Mouse (Mus musculus): ENCODE data around the gene Pias4. TPM values are rescaled to one million over a fixed set of nuclear protein-coding genes. Genes with fewer than 3 reads are reported as not detected.
"Not testable (repeated sequence)": the region's sequence is repeated elsewhere in the genome, so short reads cannot be mapped to it uniquely, and the experiment has no call there.

Gene Pias4
- polyA plus RNA-seq, 1 experiment from 2014 or later, result 49.2 TPM

DNA sequence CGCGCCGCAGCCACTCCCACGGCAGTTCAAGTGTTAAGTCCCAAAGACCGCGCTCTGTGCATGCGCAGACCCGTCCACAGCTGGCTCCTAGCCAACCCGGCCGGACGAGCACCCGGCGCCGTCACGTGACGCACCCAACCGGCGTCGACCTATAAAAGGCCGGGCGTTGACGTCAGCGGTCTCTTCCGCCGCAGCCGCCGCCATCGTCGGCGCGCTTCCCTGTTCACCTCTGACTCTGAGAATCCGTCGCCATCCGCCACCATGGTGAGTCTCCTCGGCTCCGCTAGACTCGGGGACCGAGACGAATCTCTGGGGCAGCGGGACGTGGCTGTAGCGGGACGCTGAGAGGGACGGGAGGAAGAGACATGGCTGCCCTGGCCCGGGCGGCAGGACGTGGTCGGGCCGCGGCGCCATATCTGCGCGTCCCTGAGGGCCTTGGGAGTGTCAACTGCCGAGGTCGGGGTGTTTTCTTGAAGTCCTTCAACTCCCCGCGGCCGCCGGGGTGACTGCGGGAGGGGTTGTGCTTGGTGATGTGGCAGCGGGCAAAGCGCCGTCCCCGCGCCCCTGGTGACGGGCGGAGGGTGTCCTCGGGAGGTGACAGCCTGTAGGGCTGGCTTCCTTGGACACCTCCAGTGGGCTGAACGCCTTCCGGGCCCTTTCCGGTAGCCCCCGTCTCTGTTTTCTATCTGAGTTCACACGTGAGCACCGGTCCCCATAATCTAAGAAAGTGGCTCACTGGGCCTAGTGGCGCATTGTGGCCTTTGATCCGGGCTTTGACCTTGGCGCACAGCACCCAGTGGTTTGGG is 8.9 kb upstream of the Pias4 start, which contains the start of gene Eef2:
Eef2 (plus strand) TSS at position 166 of the 806 bp plus-strand sequence.
- under 1% methylated on average over 77 of the region's 77 CpGs for WGBS

DNA sequence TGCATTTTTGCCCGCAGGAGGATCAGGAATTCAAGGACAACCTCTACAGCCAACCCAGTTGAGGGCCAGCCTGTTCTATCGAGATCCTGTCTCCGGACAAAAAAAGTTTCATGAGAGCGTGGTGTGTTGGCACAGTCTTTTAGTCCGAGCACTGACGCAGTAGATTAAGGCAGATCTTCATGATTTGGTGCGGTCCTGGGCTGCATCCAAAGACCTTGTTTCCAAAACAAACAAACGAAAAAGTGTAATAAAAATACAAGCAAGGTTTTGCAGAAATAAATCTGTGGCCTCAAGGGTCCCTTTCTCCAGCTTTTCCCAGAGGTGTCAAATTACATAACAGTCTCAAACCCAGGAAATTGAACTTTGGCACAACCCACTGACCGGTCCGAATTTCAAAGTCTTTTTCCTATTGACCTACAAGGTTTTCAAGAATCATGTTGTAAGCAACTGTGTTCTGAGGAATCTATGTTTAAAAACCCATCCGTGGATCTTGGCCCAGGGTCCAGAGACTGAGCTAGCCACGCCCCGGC is 8.3 kb upstream of the Pias4 start:
- WGBS, result 6% methylated on average over 13 of the region's 13 CpGs
- peak overlapping the region; percentile 95 for H3K4me3 ChIP-seq (replicated peaks; ENCODE audit: low read depth, low read length)
- H3K4me1 ChIP-seq (ENCODE audit: control insufficient read depth, insufficient read depth, low read length), result peaks cover 27% of the 10 kb centered on the region
- DNase-seq (no peak), ATAC-seq (ENCODE audit: low FRiP score, low TSS enrichment) (no peak)
- peak overlapping the region; percentile 98 for H3K27ac ChIP-seq (replicated peaks; ENCODE audit: low read depth, low read length)
- peak overlapping the region; percentile 94 for H3K4me2 ChIP-seq (ENCODE audit: low read length)
- no peaks in the 10 kb centered on the region for H3K27me3 ChIP-seq (ENCODE audit: control insufficient read depth, insufficient read depth, low read length)
- peaks cover 37% of the 10 kb centered on the region for H3K36me3 ChIP-seq (ENCODE audit: control insufficient read depth, insufficient read depth, low read length)
- H3K9me3 ChIP-seq (ENCODE audit: control insufficient read depth, low read length), result no peaks in the 10 kb centered on the region
- no peak overlapping the region; the same call in 1 of the 2 replicates for H3K9ac ChIP-seq (replicated peaks; ENCODE audit: low read length)

More for the DNA sequence above, 8.9 kb upstream of the Pias4 start, which contains the start of gene Eef2:
- H3K4me2 ChIP-seq (ENCODE audit: low read length), result peak within 1 kb of the TSS; percentile 94
- H3K27ac ChIP-seq (replicated peaks; ENCODE audit: low read depth, low read length), result peak within 1 kb of the TSS; percentile 98
- H3K9ac ChIP-seq (replicated peaks; ENCODE audit: low read length), result peak within 1 kb of the TSS; percentile 96
- peak; percentile 100 for DNase-seq
- ATAC-seq (ENCODE audit: low FRiP score, low TSS enrichment), result peak; percentile 83
- peaks cover 27% of the 10 kb centered on the region for H3K4me1 ChIP-seq (ENCODE audit: control insufficient read depth, insufficient read depth, low read length)
- H3K4me3 ChIP-seq (replicated peaks; ENCODE audit: low read depth, low read length), result peak within 1 kb of the TSS; percentile 95
- H3K36me3 ChIP-seq (ENCODE audit: control insufficient read depth, insufficient read depth, low read length), result peaks cover 43% of the 10 kb centered on the region
- no peaks in the 10 kb centered on the region for H3K27me3 ChIP-seq (ENCODE audit: control insufficient read depth, insufficient read depth, low read length)
- no peaks in the 10 kb centered on the region for H3K9me3 ChIP-seq (ENCODE audit: control insufficient read depth, low read length)

DNA sequence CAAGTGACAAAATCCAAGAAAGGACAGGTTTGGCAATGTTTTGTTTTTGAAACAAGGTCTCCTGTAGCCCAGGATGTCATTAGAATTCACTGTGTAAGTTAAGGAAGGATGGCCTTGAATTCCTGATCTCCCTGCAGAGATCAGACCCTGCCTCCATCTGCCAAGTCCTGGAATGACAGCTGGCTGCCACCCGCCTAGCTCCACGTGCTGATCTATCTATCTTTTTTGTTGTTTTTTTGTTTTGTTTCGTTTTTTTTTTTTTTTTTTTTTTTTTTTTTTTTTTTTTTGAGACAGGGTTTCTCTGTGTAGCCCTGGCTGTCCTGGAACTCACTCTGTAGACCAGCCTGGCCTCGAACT is 7.6 kb upstream of the Pias4 start:
- Histone ChIP-seq H3K4me3 (replicated peaks; ENCODE audit: low read depth, low read length) (0 out of 2 replicates have a peak overlapping the region, but pooled peaks have one; percentile 38), H3K9ac (replicated peaks; ENCODE audit: low read length) (peak overlapping the region; percentile 59), H3K36me3 (ENCODE audit: control insufficient read depth, insufficient read depth, low read length) (peaks cover 30% of the 10 kb centered on the region), H3K27ac (replicated peaks; ENCODE audit: low read depth, low read length) (peak overlapping the region; percentile 98), H3K4me2 (ENCODE audit: low read length) (peak overlapping the region; percentile 94), H3K4me1 (ENCODE audit: control insufficient read depth, insufficient read depth, low read length) (peaks cover 27% of the 10 kb centered on the region)
- ATAC-seq (ENCODE audit: low FRiP score, low TSS enrichment), result peak; percentile 21; the same call in 1 of the 2 replicates
- 14% methylated on average over 4 of the region's 4 CpGs for WGBS
- DNase-seq; H3K9me3 ChIP-seq (ENCODE audit: control insufficient read depth, low read length); H3K27me3 ChIP-seq (ENCODE audit: control insufficient read depth, insufficient read depth, low read length): not testable (repeated sequence)

DNA sequence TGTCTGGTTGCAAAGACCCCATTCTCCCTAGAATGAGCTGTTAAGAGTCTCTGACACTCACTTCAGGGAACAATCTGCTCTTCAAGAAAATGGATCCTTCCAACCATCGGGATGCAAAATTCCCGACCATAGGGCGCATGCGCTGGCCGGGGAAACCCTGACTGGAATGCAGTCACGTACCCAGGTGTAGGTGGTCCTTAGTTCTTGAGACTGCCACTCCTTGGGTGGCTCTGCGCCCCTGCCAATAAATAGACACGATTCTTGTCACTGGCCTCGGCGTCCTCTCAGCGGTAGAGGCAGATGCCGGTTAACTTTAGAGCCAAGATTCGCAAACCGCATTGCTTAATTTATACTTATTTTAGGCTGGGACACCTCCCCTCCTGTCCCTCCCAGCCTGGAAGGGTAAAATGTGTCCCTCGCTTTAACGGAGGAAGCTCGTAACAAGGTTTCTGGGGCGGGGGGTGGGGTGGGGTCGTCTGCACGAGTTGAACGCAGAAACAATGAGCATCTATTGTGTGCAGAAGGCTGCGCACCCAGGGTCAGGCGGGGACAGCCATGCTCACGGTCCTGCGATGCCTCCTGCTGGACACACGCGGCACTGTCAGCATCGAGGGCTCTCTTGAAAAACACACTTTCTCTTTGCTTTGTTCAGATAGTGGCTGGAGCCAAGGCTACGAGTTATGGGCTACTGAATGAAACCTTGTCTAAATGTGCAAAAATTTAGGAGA is 7.1 kb upstream of the Pias4 start:
- H3K4me3 ChIP-seq (replicated peaks; ENCODE audit: low read depth, low read length), result peak overlapping the region; percentile 38
- peak; percentile 69 for ATAC-seq (ENCODE audit: low FRiP score, low TSS enrichment)
- WGBS, result 1% methylated on average over 29 of the region's 29 CpGs

DNA sequence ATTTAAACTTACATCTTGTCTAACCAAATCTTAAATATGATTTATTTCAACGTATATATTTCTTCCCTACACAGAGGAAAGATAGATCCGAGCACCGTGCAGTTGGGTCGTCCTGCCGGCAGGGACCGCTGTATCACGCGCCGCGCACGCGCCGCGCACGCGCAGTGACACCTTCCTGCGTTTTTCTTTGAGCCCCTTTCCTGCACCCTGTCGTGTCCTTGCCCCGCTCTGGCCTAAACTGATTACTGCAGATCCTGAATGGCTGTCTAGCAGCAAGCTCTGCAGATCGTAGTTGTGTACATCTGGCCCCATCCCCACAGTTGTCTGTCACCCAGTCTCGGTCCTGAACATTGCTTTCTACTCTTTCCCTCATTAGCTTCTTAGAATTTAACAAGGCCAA is 5.4 kb upstream of the Pias4 start:
- DNase-seq (peak; percentile 94), ATAC-seq (ENCODE audit: low FRiP score, low TSS enrichment) (peak; percentile 46; the same call in 1 of the 2 replicates)
- H3K27ac ChIP-seq (replicated peaks; ENCODE audit: low read depth, low read length), result peak overlapping the region; percentile 98
- peaks cover 8% of the 10 kb centered on the region for H3K36me3 ChIP-seq (ENCODE audit: control insufficient read depth, insufficient read depth, low read length)
- H3K4me3 ChIP-seq (replicated peaks; ENCODE audit: low read depth, low read length), result peak overlapping the region; percentile 17
- H3K9me3 ChIP-seq (ENCODE audit: control insufficient read depth, low read length), result no peaks in the 10 kb centered on the region
- peaks cover 33% of the 10 kb centered on the region for H3K4me1 ChIP-seq (ENCODE audit: control insufficient read depth, insufficient read depth, low read length)
- peak overlapping the region; percentile 34; the same call in 1 of the 2 replicates for H3K9ac ChIP-seq (replicated peaks; ENCODE audit: low read length)
- no peaks in the 10 kb centered on the region for H3K27me3 ChIP-seq (ENCODE audit: control insufficient read depth, insufficient read depth, low read length)
- 7% methylated on average over 21 of the region's 21 CpGs for WGBS
- H3K4me2 ChIP-seq (ENCODE audit: low read length), result peak overlapping the region; percentile 94

More for the DNA sequence above, 7.1 kb upstream of the Pias4 start:
- Histone ChIP-seq H3K27ac (replicated peaks; ENCODE audit: low read depth, low read length) (peak overlapping the region; percentile 98), H3K4me1 (ENCODE audit: control insufficient read depth, insufficient read depth, low read length) (peaks cover 27% of the 10 kb centered on the region), H3K36me3 (ENCODE audit: control insufficient read depth, insufficient read depth, low read length) (peaks cover 24% of the 10 kb centered on the region), H3K9ac (replicated peaks; ENCODE audit: low read length) (peak overlapping the region; percentile 59), H3K27me3 (ENCODE audit: control insufficient read depth, insufficient read depth, low read length) (no peaks in the 10 kb centered on the region), H3K4me2 (ENCODE audit: low read length) (peak overlapping the region; percentile 94), H3K9me3 (ENCODE audit: control insufficient read depth, low read length) (no peaks in the 10 kb centered on the region)
- DNase-seq, result peak; percentile 93

DNA sequence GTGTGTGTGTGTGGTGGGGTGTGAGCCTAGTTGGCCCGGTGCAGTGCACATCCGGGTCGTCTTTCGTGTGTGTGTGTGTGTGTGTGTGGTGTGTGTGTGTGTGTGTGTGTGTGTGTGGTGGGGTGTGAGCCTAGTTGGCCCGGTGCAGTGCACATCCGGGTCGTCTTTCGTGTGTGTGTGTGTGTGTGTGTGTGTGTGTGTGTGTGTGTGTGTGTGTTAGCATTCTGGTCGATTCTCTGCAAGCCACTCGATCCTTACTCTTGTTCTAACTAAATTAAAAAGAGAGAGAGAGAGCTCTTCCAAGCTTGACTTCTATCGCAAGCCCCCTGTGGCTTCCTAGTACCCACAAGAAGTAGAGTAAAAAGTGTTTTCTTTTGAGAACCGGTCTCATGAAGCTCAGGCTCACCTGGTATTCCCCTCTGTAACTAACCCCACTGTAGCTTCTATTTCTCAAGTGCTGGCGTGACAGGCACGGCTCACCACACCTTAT is 1.7 kb upstream of the Pias4 start:
- H3K9me3 ChIP-seq (ENCODE audit: control insufficient read depth, low read length); H3K27me3 ChIP-seq (ENCODE audit: control insufficient read depth, insufficient read depth, low read length); H3K4me3 ChIP-seq (replicated peaks; ENCODE audit: low read depth, low read length); H3K36me3 ChIP-seq (ENCODE audit: control insufficient read depth, insufficient read depth, low read length); DNase-seq; H3K27ac ChIP-seq (replicated peaks; ENCODE audit: low read depth, low read length); ATAC-seq (ENCODE audit: low FRiP score, low TSS enrichment); H3K9ac ChIP-seq (replicated peaks; ENCODE audit: low read length): not testable (repeated sequence)
- Histone ChIP-seq H3K4me1 (ENCODE audit: control insufficient read depth, insufficient read depth, low read length) (peaks cover 28% of the 10 kb centered on the region), H3K4me2 (ENCODE audit: low read length) (peak overlapping the region; percentile 15; the same call in 1 of the 2 replicates)
- 43% methylated on average over 12 of the region's 14 CpGs for WGBS

DNA sequence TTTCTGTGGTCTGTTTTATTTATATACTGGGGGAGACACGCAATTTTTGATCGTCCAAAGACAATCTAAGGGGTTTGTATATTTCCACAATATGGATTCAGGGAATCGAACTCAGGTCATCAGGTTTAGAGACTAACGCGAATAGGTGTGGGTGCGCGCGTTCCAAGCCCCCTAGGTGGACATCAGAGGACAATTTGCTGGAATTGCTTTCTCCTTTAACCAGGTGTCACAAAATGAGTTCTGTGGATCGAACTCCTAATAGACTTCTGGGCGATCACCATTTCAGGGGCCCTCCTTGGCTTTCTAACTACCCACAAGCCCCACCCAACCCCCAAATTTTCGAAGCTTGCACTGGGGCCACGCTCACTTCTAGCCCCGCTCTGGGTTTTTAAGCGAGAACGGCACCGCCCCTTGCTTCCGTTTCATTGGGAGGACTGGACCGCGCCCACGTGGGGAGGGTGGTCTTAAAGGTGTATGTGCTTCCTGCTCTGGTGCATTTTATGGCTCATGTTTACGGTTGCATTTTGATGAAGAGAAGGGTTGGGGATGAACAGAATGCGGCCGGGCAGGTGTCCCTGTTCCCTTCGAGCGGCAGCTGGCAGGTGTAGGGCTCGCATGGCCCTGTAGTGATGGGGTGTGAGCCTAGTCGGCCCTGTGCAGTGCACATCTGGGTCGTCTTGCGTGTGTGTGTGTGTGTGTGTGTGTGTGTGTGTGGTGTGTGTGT is 960 bp upstream of the Pias4 start:
- no peaks in the 10 kb centered on the region for H3K9me3 ChIP-seq (ENCODE audit: control insufficient read depth, low read length)
- ATAC-seq (ENCODE audit: low FRiP score, low TSS enrichment) (0 out of 2 replicates have a peak, but pooled peaks have one; percentile 16), DNase-seq (peak; percentile 85)
- H3K9ac ChIP-seq (replicated peaks; ENCODE audit: low read length), result peak overlapping the region; percentile 54; the same call in 1 of the 2 replicates
- H3K36me3 ChIP-seq (ENCODE audit: control insufficient read depth, insufficient read depth, low read length), result peaks cover 5% of the 10 kb centered on the region
- WGBS, result 4% methylated on average over 29 of the region's 29 CpGs
- peak overlapping the region; percentile 70 for H3K4me2 ChIP-seq (ENCODE audit: low read length)
- no peaks in the 10 kb centered on the region for H3K27me3 ChIP-seq (ENCODE audit: control insufficient read depth, insufficient read depth, low read length)
- peaks cover 20% of the 10 kb centered on the region for H3K4me1 ChIP-seq (ENCODE audit: control insufficient read depth, insufficient read depth, low read length)
- H3K27ac ChIP-seq (replicated peaks; ENCODE audit: low read depth, low read length), result peak overlapping the region; percentile 70
- H3K4me3 ChIP-seq (replicated peaks; ENCODE audit: low read depth, low read length), result peak overlapping the region; percentile 86

DNA sequence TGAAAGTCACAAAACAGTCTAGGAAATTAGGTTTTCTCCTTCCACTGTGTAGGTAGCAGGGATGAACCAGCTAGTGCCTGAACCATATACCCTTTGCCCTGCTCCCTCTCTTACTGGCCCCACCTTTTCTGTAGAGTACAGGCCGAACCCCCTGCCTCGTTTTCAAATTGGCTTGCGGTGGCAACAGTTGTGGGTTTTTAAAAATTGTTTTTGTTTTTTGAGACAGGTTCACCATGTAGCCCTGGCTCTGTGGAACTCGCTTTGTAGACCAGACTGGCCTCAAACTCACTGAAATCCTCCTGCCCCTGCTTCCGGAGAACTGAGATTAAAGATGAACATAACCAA is 336 bp upstream of the Pias4 start:
- DNase-seq (no peak), ATAC-seq (ENCODE audit: low FRiP score, low TSS enrichment) (peak; percentile 67)
- Histone ChIP-seq H3K27me3 (ENCODE audit: control insufficient read depth, insufficient read depth, low read length) (no peaks in the 10 kb centered on the region), H3K4me1 (ENCODE audit: control insufficient read depth, insufficient read depth, low read length) (peaks cover 17% of the 10 kb centered on the region), H3K27ac (replicated peaks; ENCODE audit: low read depth, low read length) (peak overlapping the region; percentile 70), H3K36me3 (ENCODE audit: control insufficient read depth, insufficient read depth, low read length) (peaks cover 11% of the 10 kb centered on the region), H3K4me3 (replicated peaks; ENCODE audit: low read depth, low read length) (peak overlapping the region; percentile 86), H3K4me2 (ENCODE audit: low read length) (peak overlapping the region; percentile 70), H3K9me3 (ENCODE audit: control insufficient read depth, low read length) (no peaks in the 10 kb centered on the region), H3K9ac (replicated peaks; ENCODE audit: low read length) (no peak overlapping the region; the same call in 1 of the 2 replicates)
- WGBS, result 6% methylated on average over 5 of the region's 5 CpGs
